Mouse (Mus musculus) frontal cortex, postnatal 14 days (tissue): Measurements from ENCODE around the gene Nectin3.
"Not testable (repeated sequence)": the region's sequence is repeated elsewhere in the genome, so short reads cannot be mapped to it uniquely, and the experiment has no call there.

Source experiments
- DNase-seq, 2 experiments: peaks; one replicate each; pipeline ENCODE4 v3.0.0; 2022; ENCODE audit warnings: low spot score in 2 of 2

Nectin3 gene

GRCm38 (mm10) chr16:46416177-46416576, 82.1 kb downstream of the Nectin3 start:
- no peak for DNase-seq

GRCm38 (mm10) chr16:46410739-46411057, 87.6 kb downstream of the Nectin3 start:
- DNase-seq = no peak

- no peak for DNase-seq
Observed at GRCm38 (mm10) chr16:46410053-46410738, 88.1 kb downstream of the Nectin3 start.

- no peak for DNase-seq
Observed at GRCm38 (mm10) chr16:46407997-46408396, 90.3 kb downstream of the Nectin3 start.

GRCm38 (mm10) chr16:46406844-46407639, 91.3 kb downstream of the Nectin3 start:
- DNase-seq = no peak

- DNase-seq = no peak
Observed at GRCm38 (mm10) chr16:46397945-46398344, 100.4 kb downstream of the Nectin3 start.

GRCm38 (mm10) chr16:46389415-46390033, 108.8 kb downstream of the Nectin3 start:
- DNase-seq = no peak

GRCm38 (mm10) chr16:46388527-46389414, 109.6 kb downstream of the Nectin3 start:
- DNase-seq = no peak

- DNase-seq = no peak
Observed at GRCm38 (mm10) chr16:46384279-46384678, 114.0 kb downstream of the Nectin3 start.

GRCm38 (mm10) chr16:46383344-46383743, 115.0 kb downstream of the Nectin3 start:
- no peak for DNase-seq

GRCm38 (mm10) chr16:46376575-46376974, 121.8 kb downstream of the Nectin3 start:
- DNase-seq = no peak

GRCm38 (mm10) chr16:46362022-46362421, 136.3 kb downstream of the Nectin3 start:
- DNase-seq = no peak

GRCm38 (mm10) chr16:46357658-46358057, 140.7 kb downstream of the Nectin3 start:
- DNase-seq = not testable (repeated sequence)

GRCm38 (mm10) chr16:46356663-46357062, 141.7 kb downstream of the Nectin3 start:
- no peak for DNase-seq
